Mouse (Mus musculus): ENCODE measurements around the gene Zscan5b.
A peak's percentile ranks its signal among the peaks of the same experiment; 100 is the strongest.
"Not testable (repeated sequence)": the region's sequence is repeated elsewhere in the genome, so short reads cannot be mapped to it uniquely, and the experiment has no call there.

Gene Zscan5b

GRCm38 (mm10) chr7:6244361-6245292 lies 22.5 kb downstream of the Zscan5b start:
- DNase-seq (ENCODE audit: low spot score): no peak

- DNase-seq (ENCODE audit: low spot score): no peak
Measured at GRCm38 (mm10) chr7:6252410-6252809, 30.3 kb downstream of the Zscan5b start, which contains the start of gene Epp13. Gene Epp13, plus strand, starts transcription at chr7:6252710.

GRCm38 (mm10) chr7:6254451-6254850 lies 32.4 kb downstream of the Zscan5b start:
- no peak for DNase-seq (ENCODE audit: low spot score)

- no peak for DNase-seq (ENCODE audit: low spot score)
Measured at GRCm38 (mm10) chr7:6257386-6257785, 35.3 kb downstream of the Zscan5b start.

GRCm38 (mm10) chr7:6258232-6259220 lies 36.4 kb downstream of the Zscan5b start:
- DNase-seq (ENCODE audit: low spot score): no peak

- not testable (repeated sequence) for DNase-seq (ENCODE audit: low spot score)
Measured at GRCm38 (mm10) chr7:6260004-6260403, 37.9 kb downstream of the Zscan5b start.

GRCm38 (mm10) chr7:6262120-6262519 lies 40.0 kb downstream of the Zscan5b start:
- DNase-seq (ENCODE audit: low spot score): no peak

- no peak for DNase-seq (ENCODE audit: low spot score)
Measured at GRCm38 (mm10) chr7:6262984-6263383, 40.9 kb downstream of the Zscan5b start.

- DNase-seq (ENCODE audit: low spot score): no peak
Measured at GRCm38 (mm10) chr7:6265695-6266094, 43.6 kb downstream of the Zscan5b start.

- no peak for DNase-seq (ENCODE audit: low spot score)
Measured at GRCm38 (mm10) chr7:6277906-6278305, 55.8 kb downstream of the Zscan5b start.

- peak; percentile 69 for DNase-seq (ENCODE audit: low spot score)
Measured at GRCm38 (mm10) chr7:6282749-6283148, 60.7 kb downstream of the Zscan5b start.

GRCm38 (mm10) chr7:6283451-6284075 lies 61.5 kb downstream of the Zscan5b start:
- DNase-seq (ENCODE audit: low spot score): peak; percentile 66

- DNase-seq (ENCODE audit: low spot score): no peak
Measured at GRCm38 (mm10) chr7:6284442-6285012, 62.4 kb downstream of the Zscan5b start.

- DNase-seq (ENCODE audit: low spot score): no peak
Measured at GRCm38 (mm10) chr7:6285366-6285765, 63.3 kb downstream of the Zscan5b start.

- DNase-seq (ENCODE audit: low spot score): peak; percentile 96
Measured at GRCm38 (mm10) chr7:6285842-6286705, 64.0 kb downstream of the Zscan5b start, which contains the start of gene Zfp667. Gene Zfp667, plus strand, starts transcription at chr7:6286579.

- DNase-seq (ENCODE audit: low spot score): no peak
Measured at GRCm38 (mm10) chr7:6286921-6287531, 64.9 kb downstream of the Zscan5b start.
